Mouse (Mus musculus) embryonic facial prominence, embryonic 13.5 days (tissue): Measurements from ENCODE around the gene 2010111I01Rik. TPM values are rescaled to one million over a fixed set of nuclear protein-coding genes. Genes with fewer than 3 reads are reported as not detected.

Source experiments
- ATAC-seq: fragments of 200-750 bp; cut with Nextera tagmentation; 2 replicates; pipeline ENCODE4 v1.8.0; 2017; ENCODE audit warnings: low read depth; ENCODE audit not compliant: insufficient number of reproducible peaks, insufficient read depth, low FRiP score, low TSS enrichment
- H3K27ac ChIP-seq: fragments of 300-500 bp; sonication (generic); 2 replicates; pipeline ENCODE4 v1.5.1; 2015; ENCODE audit warnings: moderate library complexity, mild to moderate bottlenecking, inconsistent platforms
- H3K27me3 ChIP-seq: fragments of 300-500 bp; sonication (generic); 2 replicates; pipeline ENCODE4 v1.6.1; 2015; ENCODE audit warnings: mild to moderate bottlenecking, inconsistent platforms
- H3K36me3 ChIP-seq: fragments of 300-500 bp; sonication (generic); 2 replicates; pipeline ENCODE4 v1.6.1; 2015; ENCODE audit warnings: mild to moderate bottlenecking, inconsistent platforms
- H3K4me1 ChIP-seq: fragments of 300-500 bp; sonication (generic); 2 replicates; pipeline ENCODE4 v1.6.1; 2015; ENCODE audit warnings: inconsistent platforms
- H3K4me2 ChIP-seq: fragments of 300-500 bp; sonication (generic); 2 replicates; pipeline ENCODE4 v1.6.1; 2015; ENCODE audit warnings: moderate library complexity, mild to moderate bottlenecking, inconsistent platforms
- H3K4me3 ChIP-seq: fragments of 300-500 bp; sonication (generic); 2 replicates; pipeline ENCODE4 v1.5.1; 2015; ENCODE audit warnings: mild to moderate bottlenecking, inconsistent platforms
- H3K9ac ChIP-seq: fragments of 300-500 bp; sonication (generic); 2 replicates; pipeline ENCODE4 v1.6.1; 2015; ENCODE audit warnings: mild to moderate bottlenecking, inconsistent platforms
- H3K9me3 ChIP-seq: fragments of 300-500 bp; sonication (generic); 2 replicates; pipeline ENCODE4 v1.6.1; 2016; ENCODE audit warnings: inconsistent platforms
- WGBS: fragments of 180-500 bp; shearing (Covaris S2); methylation state at CpG from one replicate; pipeline ENCODE4 v1.1.7; 2015; ENCODE audit warnings: mixed read lengths; 5-methylcytosine and 5-hydroxymethylcytosine counted together
- polyA plus RNA-seq: library from polyadenylated mRNA; unstranded; fragments of >200 nt; fragmentation: Nextera tagmentation; extraction: Ambion mirVana; gene quantifications from 2 replicates; pipeline ENCODE4 v1.2.1, GENCODE M21; 2015

2010111I01Rik gene
- polyA plus RNA-seq, 1 experiment from 2014 or later = 254 TPM

- no peak overlapping the region; the same call in 1 of the 2 replicates for H3K27ac ChIP-seq
- H3K4me2 ChIP-seq = no peak overlapping the region
- no peak overlapping the region for H3K9ac ChIP-seq
- no peak overlapping the region for H3K4me3 ChIP-seq
- WGBS = 56% methylated on average over 2 of the region's 2 CpGs
- no peaks in the 10 kb centered on the region for H3K27me3 ChIP-seq
- ATAC-seq = no peak
- H3K36me3 ChIP-seq = no peaks in the 10 kb centered on the region
- no peaks in the 10 kb centered on the region for H3K9me3 ChIP-seq
- H3K4me1 ChIP-seq = peaks cover 13% of the 10 kb centered on the region
Observed at GRCm38 (mm10) chr13:62963358-62963757, 1.3 kb upstream of the 2010111I01Rik start.

GRCm38 (mm10) chr13:62968223-62968622 is 3.5 kb downstream of the 2010111I01Rik start:
- H3K4me2 ChIP-seq = no peak overlapping the region
- no peaks in the 10 kb centered on the region for H3K36me3 ChIP-seq
- H3K27ac ChIP-seq = no peak overlapping the region
- H3K9ac ChIP-seq = no peak overlapping the region
- no peak overlapping the region for H3K4me3 ChIP-seq
- no peak for ATAC-seq
- WGBS = 90% methylated on average over 12 of the region's 12 CpGs
- H3K27me3 ChIP-seq = no peaks in the 10 kb centered on the region
- H3K9me3 ChIP-seq = no peaks in the 10 kb centered on the region
- H3K4me1 ChIP-seq = peaks cover 9% of the 10 kb centered on the region

GRCm38 (mm10) chr13:62970515-62971269 is 6.0 kb downstream of the 2010111I01Rik start:
- Histone ChIP-seq H3K27me3 (no peaks in the 10 kb centered on the region), H3K27ac (no peak overlapping the region), H3K4me1 (peaks cover 10% of the 10 kb centered on the region), H3K9me3 (no peaks in the 10 kb centered on the region), H3K36me3 (no peaks in the 10 kb centered on the region), H3K9ac (no peak overlapping the region), H3K4me2 (no peak overlapping the region), H3K4me3 (no peak overlapping the region)
- no peak for ATAC-seq
- WGBS = 83% methylated on average over 11 of the region's 11 CpGs

GRCm38 (mm10) chr13:62972403-62972802 is 7.7 kb downstream of the 2010111I01Rik start:
- no peak overlapping the region for H3K27ac ChIP-seq
- H3K4me1 ChIP-seq = peaks cover 8% of the 10 kb centered on the region
- H3K9ac ChIP-seq = no peak overlapping the region
- H3K27me3 ChIP-seq = no peaks in the 10 kb centered on the region
- H3K4me3 ChIP-seq = no peak overlapping the region
- WGBS = 93% methylated on average over 3 of the region's 3 CpGs
- no peak overlapping the region for H3K4me2 ChIP-seq
- no peak for ATAC-seq
- no peaks in the 10 kb centered on the region for H3K36me3 ChIP-seq
- H3K9me3 ChIP-seq = no peaks in the 10 kb centered on the region

- WGBS = 87% methylated on average over 4 of the region's 4 CpGs
- H3K27me3 ChIP-seq = no peaks in the 10 kb centered on the region
- H3K9ac ChIP-seq = no peak overlapping the region
- no peak overlapping the region for H3K4me2 ChIP-seq
- no peaks in the 10 kb centered on the region for H3K9me3 ChIP-seq
- ATAC-seq = no peak
- H3K27ac ChIP-seq = no peak overlapping the region
- peaks cover 12% of the 10 kb centered on the region for H3K4me1 ChIP-seq
- H3K36me3 ChIP-seq = no peaks in the 10 kb centered on the region
- H3K4me3 ChIP-seq = no peak overlapping the region
Observed at GRCm38 (mm10) chr13:62973111-62973510, 8.4 kb downstream of the 2010111I01Rik start.

- Histone ChIP-seq H3K27ac (no peak overlapping the region), H3K4me2 (no peak overlapping the region), H3K4me1 (peaks cover 36% of the 10 kb centered on the region), H3K36me3 (no peaks in the 10 kb centered on the region), H3K9ac (no peak overlapping the region), H3K9me3 (no peaks in the 10 kb centered on the region; the same call in 1 of the 2 replicates), H3K4me3 (no peak overlapping the region), H3K27me3 (no peaks in the 10 kb centered on the region)
- no peak for ATAC-seq
Observed at GRCm38 (mm10) chr13:62978104-62978503, 13.4 kb downstream of the 2010111I01Rik start.

- Histone ChIP-seq H3K4me3 (no peak overlapping the region), H3K4me2 (no peak overlapping the region), H3K36me3 (no peaks in the 10 kb centered on the region), H3K9ac (no peak overlapping the region), H3K27ac (no peak overlapping the region), H3K4me1 (peaks cover 34% of the 10 kb centered on the region), H3K9me3 (no peaks in the 10 kb centered on the region; the same call in 1 of the 2 replicates), H3K27me3 (no peaks in the 10 kb centered on the region)
- no peak for ATAC-seq
- 74% methylated on average over 4 of the region's 4 CpGs for WGBS
Observed at GRCm38 (mm10) chr13:62978784-62979183, 14.1 kb downstream of the 2010111I01Rik start.

- no peak for ATAC-seq
- 34% methylated on average over 4 of the region's 4 CpGs for WGBS
Observed at GRCm38 (mm10) chr13:62979215-62979614, 14.5 kb downstream of the 2010111I01Rik start.

GRCm38 (mm10) chr13:62980131-62980530 is 15.4 kb downstream of the 2010111I01Rik start:
- WGBS = 67% methylated on average over 2 of the region's 2 CpGs
- peak overlapping the region; percentile 19; the same call in 1 of the 2 replicates for H3K27ac ChIP-seq
- no peak overlapping the region for H3K4me2 ChIP-seq

More at GRCm38 (mm10) chr13:62979215-62979614, 14.5 kb downstream of the 2010111I01Rik start:
- H3K27me3 ChIP-seq = no peaks in the 10 kb centered on the region
- H3K9me3 ChIP-seq = no peaks in the 10 kb centered on the region; the same call in 1 of the 2 replicates
- H3K9ac ChIP-seq = no peak overlapping the region
- no peak overlapping the region for H3K27ac ChIP-seq
- H3K4me1 ChIP-seq = peaks cover 29% of the 10 kb centered on the region
- no peak overlapping the region for H3K4me2 ChIP-seq
- no peak overlapping the region for H3K4me3 ChIP-seq
- H3K36me3 ChIP-seq = no peaks in the 10 kb centered on the region

GRCm38 (mm10) chr13:62984485-62984884 is 19.8 kb downstream of the 2010111I01Rik start:
- Histone ChIP-seq H3K4me3 (no peak overlapping the region), H3K27ac (no peak overlapping the region), H3K4me1 (peaks cover 12% of the 10 kb centered on the region), H3K9me3 (no peaks in the 10 kb centered on the region; the same call in 1 of the 2 replicates), H3K36me3 (no peaks in the 10 kb centered on the region), H3K9ac (no peak overlapping the region), H3K4me2 (no peak overlapping the region), H3K27me3 (no peaks in the 10 kb centered on the region)
- no peak for ATAC-seq
- 82% methylated on average over 3 of the region's 3 CpGs for WGBS

More at GRCm38 (mm10) chr13:62980131-62980530, 15.4 kb downstream of the 2010111I01Rik start:
- H3K4me1 ChIP-seq = peaks cover 28% of the 10 kb centered on the region
- no peak for ATAC-seq
- no peaks in the 10 kb centered on the region for H3K36me3 ChIP-seq
- no peaks in the 10 kb centered on the region; the same call in 1 of the 2 replicates for H3K9me3 ChIP-seq
- no peak overlapping the region for H3K4me3 ChIP-seq
- H3K27me3 ChIP-seq = no peaks in the 10 kb centered on the region
- H3K9ac ChIP-seq = no peak overlapping the region

GRCm38 (mm10) chr13:62989891-62990490 is 25.3 kb downstream of the 2010111I01Rik start:
- no peak overlapping the region for H3K27ac ChIP-seq
- no peak for ATAC-seq
- no peak overlapping the region for H3K4me2 ChIP-seq
- WGBS = 84% methylated on average over 3 of the region's 3 CpGs
- no peaks in the 10 kb centered on the region for H3K36me3 ChIP-seq
- H3K27me3 ChIP-seq = no peaks in the 10 kb centered on the region
- H3K4me3 ChIP-seq = no peak overlapping the region
- no peaks in the 10 kb centered on the region for H3K9me3 ChIP-seq
- H3K9ac ChIP-seq = no peak overlapping the region
- H3K4me1 ChIP-seq = no peaks in the 10 kb centered on the region; the same call in 1 of the 2 replicates
